Mouse (Mus musculus): ENCODE data around the gene Ess2.

Ess2 gene

GRCm38 (mm10) chr16:17853263-17853662 is 57.9 kb downstream of the Ess2 start:
- DNase-seq (ENCODE audit: low spot score) = no peak

GRCm38 (mm10) chr16:17851860-17852259 is 59.3 kb downstream of the Ess2 start:
- DNase-seq (ENCODE audit: low spot score) = no peak

- DNase-seq (ENCODE audit: low spot score) = no peak
These were observed 59.8 kb downstream of the Ess2 start for GRCm38 (mm10) chr16:17851331-17851730.

All from spleen, adult 12 weeks (tissue).